Mouse (Mus musculus): ENCODE measurements at regions not wholly inside any gene's neighbourhood (a gene's known extent, or its start where the extent isn't known, plus 50 kb on each side); places are given as distances from the start of the nearest gene placed in this dataset.
"Not testable (repeated sequence)": the region's sequence is repeated elsewhere in the genome, so short reads cannot be mapped to it uniquely, and the experiment has no call there.

DNA sequence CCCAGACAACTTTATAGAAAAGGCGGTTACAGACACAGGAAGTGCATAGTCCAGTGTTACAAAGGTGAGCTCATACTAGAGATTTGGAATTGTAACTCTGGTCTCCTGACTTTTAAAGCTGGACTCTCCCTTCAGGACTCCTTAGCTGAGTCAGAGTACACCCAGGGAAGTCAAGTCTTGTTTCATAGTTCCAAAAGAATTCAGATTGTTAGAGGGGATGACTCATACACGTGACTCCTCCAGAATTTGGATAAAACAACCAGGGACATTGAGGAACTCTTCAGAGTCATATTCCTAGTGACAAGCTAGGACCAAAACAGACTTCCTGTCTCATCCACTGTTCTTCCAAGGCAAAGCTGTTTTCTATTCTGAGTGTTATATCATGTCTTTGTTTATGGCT is 132.8 kb upstream of the 1700056E22Rik start:
- Histone ChIP-seq H3K4me1 (replicated peaks; ENCODE audit: control insufficient read depth, insufficient read depth, low read length) (no peaks in the 10 kb centered on the region), H3K4me2 (replicated peaks; ENCODE audit: low read depth, low read length) (no peak overlapping the region), H3K27ac (ENCODE audit: low read depth, low read length) (no peak overlapping the region), H3K4me3 (ENCODE audit: low read depth, low read length) (no peak overlapping the region), H3K27me3 (ENCODE audit: control insufficient read depth, insufficient read depth, low read length) (no peaks in the 10 kb centered on the region), H3K9ac (ENCODE audit: low read depth, low read length) (no peak overlapping the region), H3K36me3 (ENCODE audit: control insufficient read depth, insufficient read depth, low read length) (no peaks in the 10 kb centered on the region), H3K9me3 (ENCODE audit: control insufficient read depth, low read length) (no peaks in the 10 kb centered on the region)
- DNase-seq (ENCODE audit: low spot score) (no peak), ATAC-seq (ENCODE audit: low FRiP score) (no peak)
- 74% methylated on average over 2 of the region's 2 CpGs for WGBS

DNA sequence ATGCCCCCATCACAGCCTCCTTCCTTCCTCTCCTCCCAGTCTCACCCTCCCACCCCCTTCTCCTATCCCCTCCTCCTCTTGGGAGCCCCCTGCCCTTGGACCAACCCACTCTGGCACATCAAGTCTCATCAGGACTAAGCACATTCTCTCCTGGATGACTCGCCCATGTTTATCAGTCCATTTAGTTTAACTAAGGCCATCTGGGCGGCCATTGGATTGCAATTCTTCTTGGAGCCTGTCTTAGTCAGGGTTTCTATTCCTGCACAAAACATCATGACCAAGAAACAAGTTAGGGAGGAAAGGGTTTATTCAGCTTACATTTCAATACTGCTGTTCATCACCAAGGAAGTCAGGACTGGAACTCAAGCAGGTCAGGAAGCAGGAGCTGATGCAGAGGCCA is 128.4 kb upstream of the 1700056E22Rik start:
- not testable (repeated sequence) for H3K4me2 ChIP-seq (replicated peaks; ENCODE audit: low read depth, low read length); H3K9me3 ChIP-seq (ENCODE audit: control insufficient read depth, low read length); DNase-seq (ENCODE audit: low spot score); H3K4me1 ChIP-seq (replicated peaks; ENCODE audit: control insufficient read depth, insufficient read depth, low read length); H3K9ac ChIP-seq (ENCODE audit: low read depth, low read length); ATAC-seq (ENCODE audit: low FRiP score); H3K27ac ChIP-seq (ENCODE audit: low read depth, low read length); H3K27me3 ChIP-seq (ENCODE audit: control insufficient read depth, insufficient read depth, low read length); H3K36me3 ChIP-seq (ENCODE audit: control insufficient read depth, insufficient read depth, low read length); H3K4me3 ChIP-seq (ENCODE audit: low read depth, low read length)
- 89% methylated on average over 2 of the region's 2 CpGs for WGBS

DNA sequence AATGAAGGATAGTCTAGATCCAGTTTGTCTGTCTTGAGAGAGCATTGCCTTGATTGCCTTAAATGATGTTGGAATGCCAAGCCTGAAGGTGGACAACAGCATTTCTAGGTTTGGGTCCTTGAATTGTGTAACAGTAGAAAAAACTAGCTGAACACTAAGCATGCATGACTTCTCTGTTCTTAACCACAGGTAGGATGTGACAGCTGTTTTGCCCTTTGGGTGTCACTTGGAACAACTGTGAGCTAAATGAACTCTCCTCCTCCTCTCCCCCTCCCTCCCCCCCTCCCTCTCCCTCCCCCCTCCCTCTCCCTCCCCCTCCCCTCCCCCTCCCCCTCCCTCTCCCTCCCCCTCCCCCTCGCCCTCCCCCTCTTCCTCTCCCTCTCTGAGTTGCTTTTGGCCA is 113.6 kb upstream of the 1700056E22Rik start:
- no peak for DNase-seq (ENCODE audit: low spot score)
- no CpG with 5 or more reads among the region's 1 CpGs for WGBS

DNA sequence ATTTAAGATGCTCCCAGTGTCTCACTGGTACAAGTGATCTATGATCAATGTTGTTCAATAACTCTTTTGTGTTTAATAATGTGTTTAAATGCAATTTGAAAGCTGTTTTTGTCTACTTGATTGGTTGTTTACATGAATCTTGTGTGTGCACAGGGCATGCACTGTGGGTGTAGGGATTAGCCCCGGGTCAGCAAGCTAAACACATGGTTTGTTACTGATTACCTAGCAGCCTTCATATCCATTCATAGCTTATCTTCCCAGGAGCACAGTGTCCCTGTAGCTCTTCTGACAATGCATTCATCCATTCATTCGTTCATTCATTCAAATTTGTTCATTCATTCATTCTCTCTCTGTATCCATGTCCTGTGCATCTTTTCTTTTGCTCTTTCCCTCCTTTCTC is 108.9 kb upstream of the 1700056E22Rik start:
- no peak overlapping the region for H3K4me3 ChIP-seq (ENCODE audit: low read depth, low read length)
- no peak overlapping the region for H3K4me2 ChIP-seq (replicated peaks; ENCODE audit: low read depth, low read length)
- H3K9me3 ChIP-seq (ENCODE audit: control insufficient read depth, low read length) = no peaks in the 10 kb centered on the region
- H3K36me3 ChIP-seq (ENCODE audit: control insufficient read depth, insufficient read depth, low read length) = no peaks in the 10 kb centered on the region
- ATAC-seq (ENCODE audit: low FRiP score) (no peak), DNase-seq (ENCODE audit: low spot score) (no peak)
- H3K9ac ChIP-seq (ENCODE audit: low read depth, low read length) = no peak overlapping the region
- no peaks in the 10 kb centered on the region for H3K27me3 ChIP-seq (ENCODE audit: control insufficient read depth, insufficient read depth, low read length)
- no peaks in the 10 kb centered on the region for H3K4me1 ChIP-seq (replicated peaks; ENCODE audit: control insufficient read depth, insufficient read depth, low read length)
- H3K27ac ChIP-seq (ENCODE audit: low read depth, low read length) = no peak overlapping the region
- WGBS = 48% methylated on average over 2 of the region's 2 CpGs

More for the DNA sequence above, 113.6 kb upstream of the 1700056E22Rik start:
- Histone ChIP-seq H3K9ac (ENCODE audit: low read depth, low read length) (no peak overlapping the region), H3K36me3 (ENCODE audit: control insufficient read depth, insufficient read depth, low read length) (no peaks in the 10 kb centered on the region), H3K9me3 (ENCODE audit: control insufficient read depth, low read length) (no peaks in the 10 kb centered on the region), H3K4me1 (replicated peaks; ENCODE audit: control insufficient read depth, insufficient read depth, low read length) (no peaks in the 10 kb centered on the region), H3K27me3 (ENCODE audit: control insufficient read depth, insufficient read depth, low read length) (no peaks in the 10 kb centered on the region), H3K4me3 (ENCODE audit: low read depth, low read length) (no peak overlapping the region), H3K27ac (ENCODE audit: low read depth, low read length) (no peak overlapping the region), H3K4me2 (replicated peaks; ENCODE audit: low read depth, low read length) (no peak overlapping the region)
- ATAC-seq (ENCODE audit: low FRiP score) = no peak

DNA sequence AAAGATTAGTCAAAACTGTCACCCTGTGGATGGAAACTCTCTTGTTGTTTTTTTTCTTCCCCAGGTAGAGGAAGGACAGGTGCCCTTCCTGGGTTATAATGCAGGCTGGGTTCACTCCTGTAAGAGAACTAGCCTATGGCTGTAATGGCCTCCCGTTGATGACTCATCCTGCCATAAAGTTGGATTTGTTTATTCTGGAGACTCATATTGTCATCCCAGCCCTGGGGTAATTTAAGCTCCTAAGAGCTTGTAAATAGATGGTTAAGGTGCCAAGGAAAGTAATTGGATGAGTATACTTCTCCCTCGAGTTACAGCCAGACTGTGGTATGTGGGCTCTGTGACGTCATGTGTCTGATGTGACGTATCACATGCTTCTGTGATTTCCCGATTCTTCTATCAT is 106.4 kb upstream of the 1700056E22Rik start:
- no peak overlapping the region for H3K27ac ChIP-seq (ENCODE audit: low read depth, low read length)
- H3K4me1 ChIP-seq (replicated peaks; ENCODE audit: control insufficient read depth, insufficient read depth, low read length) = no peaks in the 10 kb centered on the region
- no peak overlapping the region for H3K4me2 ChIP-seq (replicated peaks; ENCODE audit: low read depth, low read length)
- H3K36me3 ChIP-seq (ENCODE audit: control insufficient read depth, insufficient read depth, low read length) = no peaks in the 10 kb centered on the region
- H3K9ac ChIP-seq (ENCODE audit: low read depth, low read length) = no peak overlapping the region
- H3K4me3 ChIP-seq (ENCODE audit: low read depth, low read length) = no peak overlapping the region
- DNase-seq (ENCODE audit: low spot score) = no peak
- no peaks in the 10 kb centered on the region for H3K9me3 ChIP-seq (ENCODE audit: control insufficient read depth, low read length)
- WGBS = 90% methylated on average over 5 of the region's 5 CpGs
- H3K27me3 ChIP-seq (ENCODE audit: control insufficient read depth, insufficient read depth, low read length) = no peaks in the 10 kb centered on the region
- no peak for ATAC-seq (ENCODE audit: low FRiP score)

DNA sequence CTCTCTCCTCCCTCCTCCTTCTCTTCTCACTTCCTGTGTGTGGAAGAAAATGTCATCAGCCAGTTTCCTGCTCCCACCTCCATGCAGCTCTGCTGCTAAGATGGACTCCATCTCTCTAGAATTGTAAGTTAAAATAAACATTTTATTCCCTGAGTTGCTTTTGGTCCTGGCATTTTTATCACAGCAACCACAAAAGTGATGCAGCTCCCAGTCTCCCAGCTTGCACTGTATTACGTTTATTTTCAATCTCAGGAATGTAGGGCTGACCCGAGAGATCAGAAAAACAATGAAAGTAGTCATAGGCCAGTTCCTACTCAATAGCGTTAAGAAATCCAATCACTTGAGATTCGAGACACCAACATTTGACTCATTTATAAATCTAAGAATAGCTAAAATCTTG is 106.0 kb upstream of the 1700056E22Rik start:
- Histone ChIP-seq H3K9me3 (ENCODE audit: control insufficient read depth, low read length) (no peaks in the 10 kb centered on the region), H3K9ac (ENCODE audit: low read depth, low read length) (no peak overlapping the region), H3K27me3 (ENCODE audit: control insufficient read depth, insufficient read depth, low read length) (no peaks in the 10 kb centered on the region), H3K27ac (ENCODE audit: low read depth, low read length) (no peak overlapping the region), H3K4me2 (replicated peaks; ENCODE audit: low read depth, low read length) (no peak overlapping the region), H3K4me3 (ENCODE audit: low read depth, low read length) (no peak overlapping the region), H3K4me1 (replicated peaks; ENCODE audit: control insufficient read depth, insufficient read depth, low read length) (no peaks in the 10 kb centered on the region), H3K36me3 (ENCODE audit: control insufficient read depth, insufficient read depth, low read length) (no peaks in the 10 kb centered on the region)
- no peak for DNase-seq (ENCODE audit: low spot score)
- 74% methylated on average over 4 of the region's 4 CpGs for WGBS
- ATAC-seq (ENCODE audit: low FRiP score) = no peak

DNA sequence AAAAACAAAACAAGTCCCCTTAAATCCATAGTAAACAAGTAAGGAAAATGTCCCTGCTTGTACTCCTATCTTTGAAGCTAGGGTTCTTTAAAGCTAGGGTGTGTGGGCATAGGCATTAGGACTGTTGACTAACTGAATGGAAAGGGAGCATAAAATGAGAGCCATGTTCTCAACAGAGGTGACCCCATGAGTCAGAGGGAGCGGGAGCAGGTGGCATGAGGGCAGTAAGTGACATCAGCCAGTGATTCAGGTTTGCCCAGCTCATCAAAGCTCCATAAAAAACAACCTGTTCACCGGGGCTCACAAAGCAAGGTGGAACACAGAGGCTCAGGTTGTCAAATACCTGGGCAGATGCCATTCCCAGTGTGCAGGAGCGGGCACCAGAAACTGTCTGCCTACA is 104.6 kb upstream of the 1700056E22Rik start:
- Histone ChIP-seq H3K9me3 (ENCODE audit: control insufficient read depth, low read length) (no peaks in the 10 kb centered on the region), H3K9ac (ENCODE audit: low read depth, low read length) (no peak overlapping the region), H3K4me3 (ENCODE audit: low read depth, low read length) (no peak overlapping the region), H3K27ac (ENCODE audit: low read depth, low read length) (no peak overlapping the region), H3K4me2 (replicated peaks; ENCODE audit: low read depth, low read length) (no peak overlapping the region), H3K4me1 (replicated peaks; ENCODE audit: control insufficient read depth, insufficient read depth, low read length) (no peaks in the 10 kb centered on the region), H3K27me3 (ENCODE audit: control insufficient read depth, insufficient read depth, low read length) (no peaks in the 10 kb centered on the region), H3K36me3 (ENCODE audit: control insufficient read depth, insufficient read depth, low read length) (no peaks in the 10 kb centered on the region)
- DNase-seq (ENCODE audit: low spot score) (no peak), ATAC-seq (ENCODE audit: low FRiP score) (no peak)
- WGBS = 88% methylated on average over 3 of the region's 3 CpGs

DNA sequence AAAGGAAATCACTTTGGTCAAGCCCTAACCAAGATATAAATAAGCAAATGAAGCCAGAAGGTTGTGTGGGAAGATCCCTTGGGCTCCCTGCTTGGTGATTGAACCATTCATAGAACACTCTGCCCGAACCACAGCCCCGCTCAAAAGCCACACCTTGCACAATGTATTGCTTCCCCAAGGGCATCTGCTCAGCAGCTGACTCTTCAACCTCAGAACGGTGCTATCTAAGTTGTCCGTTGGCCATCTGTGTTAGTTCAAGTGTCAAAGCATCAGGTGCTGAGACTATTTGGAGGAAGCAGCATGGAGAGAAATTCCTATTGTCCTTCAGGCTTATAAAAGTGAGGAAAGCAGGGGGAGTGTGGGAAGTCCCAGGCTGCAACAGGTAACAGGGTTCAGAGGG is 96.8 kb upstream of the 1700056E22Rik start:
- no peak overlapping the region for H3K4me2 ChIP-seq (replicated peaks; ENCODE audit: low read depth, low read length)
- H3K4me3 ChIP-seq (ENCODE audit: low read depth, low read length) = no peak overlapping the region
- H3K9ac ChIP-seq (ENCODE audit: low read depth, low read length) = no peak overlapping the region
- no peak for ATAC-seq (ENCODE audit: low FRiP score)
- H3K4me1 ChIP-seq (replicated peaks; ENCODE audit: control insufficient read depth, insufficient read depth, low read length) = no peaks in the 10 kb centered on the region
- 82% methylated on average over 4 of the region's 4 CpGs for WGBS
- H3K9me3 ChIP-seq (ENCODE audit: control insufficient read depth, low read length) = no peaks in the 10 kb centered on the region
- H3K27me3 ChIP-seq (ENCODE audit: control insufficient read depth, insufficient read depth, low read length) = no peaks in the 10 kb centered on the region
- H3K36me3 ChIP-seq (ENCODE audit: control insufficient read depth, insufficient read depth, low read length) = no peaks in the 10 kb centered on the region
- no peak overlapping the region for H3K27ac ChIP-seq (ENCODE audit: low read depth, low read length)
- no peak for DNase-seq (ENCODE audit: low spot score)

DNA sequence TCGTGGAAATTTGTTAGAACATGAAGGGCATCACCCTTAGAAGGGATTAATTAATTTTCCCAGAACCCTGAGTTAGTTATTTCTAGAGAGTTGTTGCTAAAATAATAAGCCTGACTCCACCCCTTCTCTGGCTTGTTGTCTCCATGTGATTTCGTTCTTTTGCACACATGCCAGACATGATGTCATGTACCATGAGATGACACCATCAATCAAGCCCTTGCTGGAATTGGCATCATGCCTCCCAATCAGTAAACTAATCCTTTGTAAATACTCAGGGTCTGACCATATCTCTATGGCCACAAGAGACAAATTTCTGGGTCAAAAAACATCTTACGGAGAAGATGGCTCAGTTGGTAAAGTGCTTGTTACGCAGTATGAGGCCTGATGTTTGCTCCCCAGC is 93.2 kb upstream of the 1700056E22Rik start:
- ATAC-seq (ENCODE audit: low FRiP score) (no peak), DNase-seq (ENCODE audit: low spot score) (no peak)
- Histone ChIP-seq H3K4me2 (replicated peaks; ENCODE audit: low read depth, low read length) (no peak overlapping the region), H3K27me3 (ENCODE audit: control insufficient read depth, insufficient read depth, low read length) (no peaks in the 10 kb centered on the region), H3K9me3 (ENCODE audit: control insufficient read depth, low read length) (no peaks in the 10 kb centered on the region), H3K36me3 (ENCODE audit: control insufficient read depth, insufficient read depth, low read length) (no peaks in the 10 kb centered on the region), H3K4me3 (ENCODE audit: low read depth, low read length) (no peak overlapping the region), H3K27ac (ENCODE audit: low read depth, low read length) (no peak overlapping the region), H3K9ac (ENCODE audit: low read depth, low read length) (no peak overlapping the region), H3K4me1 (replicated peaks; ENCODE audit: control insufficient read depth, insufficient read depth, low read length) (no peaks in the 10 kb centered on the region)
- WGBS = 87% methylated on average over 4 of the region's 4 CpGs

Measured in hindbrain, embryonic 11.5 days (tissue).